Mouse (Mus musculus) midbrain, postnatal 0 days (tissue): ENCODE measurements around the gene Cacna1c. TPM values are rescaled to one million over a fixed set of nuclear protein-coding genes. Genes with fewer than 3 reads are reported as not detected.

Source experiments
- ATAC-seq: fragments of 200-750 bp; cut with Nextera tagmentation; 2 replicates; pipeline ENCODE4 v1.8.0; 2017; ENCODE audit warnings: moderate number of reproducible peaks, mild to moderate bottlenecking, moderate TSS enrichment, moderate library complexity; ENCODE audit not compliant: low FRiP score
- DNase-seq: peaks from one replicate; pipeline ENCODE4 v3.0.0-alpha.2; 2015; ENCODE audit warnings: low spot score
- H3K27ac ChIP-seq: fragments of 300-500 bp; sonication (generic); 2 replicates; pipeline ENCODE4 v1.5.1; 2014; ENCODE audit warnings: low read depth, mild to moderate bottlenecking, low read length, mixed read lengths
- H3K27me3 ChIP-seq: fragments of 300-500 bp; sonication (generic); 2 replicates; pipeline ENCODE4 v1.6.1; 2014; ENCODE audit warnings: low read length, control low read depth, mixed read lengths; ENCODE audit not compliant: insufficient read depth
- H3K36me3 ChIP-seq: fragments of 300-500 bp; sonication (generic); 2 replicates; pipeline ENCODE4 v1.6.1; 2014; ENCODE audit warnings: low read length, control low read depth, mixed read lengths; ENCODE audit not compliant: insufficient read depth
- H3K4me1 ChIP-seq: fragments of 300-500 bp; sonication (generic); 2 replicates; pipeline ENCODE4 v1.6.1; 2014; ENCODE audit warnings: mild to moderate bottlenecking, control low read depth, antibody characterized with exemption, low read length, mixed read lengths; ENCODE audit not compliant: insufficient read depth
- H3K4me2 ChIP-seq: fragments of 300-500 bp; sonication (generic); 2 replicates; pipeline ENCODE4 v1.6.1; 2014; ENCODE audit warnings: low read depth, mild to moderate bottlenecking, low read length, mixed read lengths; ENCODE audit not compliant: poor library complexity, severe bottlenecking
- H3K4me3 ChIP-seq: fragments of 300-500 bp; sonication (generic); 2 replicates; pipeline ENCODE4 v1.5.1; 2014; ENCODE audit warnings: low read depth, mild to moderate bottlenecking, low read length, moderate library complexity
- H3K9ac ChIP-seq: fragments of 300-500 bp; sonication (generic); replicated peaks from 2 replicates; pipeline ENCODE4 v1.6.1; 2014; ENCODE audit warnings: mild to moderate bottlenecking, low read length, moderate library complexity, mixed read lengths; ENCODE audit not compliant: poor library complexity, severe bottlenecking
- H3K9me3 ChIP-seq: fragments of 300-500 bp; sonication (generic); 2 replicates; pipeline ENCODE4 v1.6.1; 2016; ENCODE audit warnings: low read length, control low read depth
- CTCF ChIP-seq: IDR thresholded peaks from 2 replicates; pipeline ENCODE4 v1.5.1; 2016; ENCODE audit warnings: antibody characterized with exemption, mild to moderate bottlenecking
- WGBS: fragments of 180-500 bp; shearing (Covaris S2); extraction: QIAGEN DNeasy Blood & Tissue Kit; methylation state at CpG from one replicate; pipeline ENCODE4 v1.1.7; 2014; 5-methylcytosine and 5-hydroxymethylcytosine counted together
- polyA plus RNA-seq: library from polyadenylated mRNA; unstranded; fragments of >200 nt; fragmentation: Nextera tagmentation; extraction: Ambion mirVana; gene quantifications from 2 replicates; pipeline ENCODE4 v1.2.1, GENCODE M21; 2015
- total RNA-seq: library from RNA; depleted of rRNA; stranded (reverse); fragments of >200 nt; gene quantifications from 2 replicates; pipeline ENCODE4 v1.2.3, GENCODE M21; 2014

Gene Cacna1c
- total and polyA plus RNA-seq, 2 experiments from 2014 or later: 4.9 to 33.9 TPM

DNA sequence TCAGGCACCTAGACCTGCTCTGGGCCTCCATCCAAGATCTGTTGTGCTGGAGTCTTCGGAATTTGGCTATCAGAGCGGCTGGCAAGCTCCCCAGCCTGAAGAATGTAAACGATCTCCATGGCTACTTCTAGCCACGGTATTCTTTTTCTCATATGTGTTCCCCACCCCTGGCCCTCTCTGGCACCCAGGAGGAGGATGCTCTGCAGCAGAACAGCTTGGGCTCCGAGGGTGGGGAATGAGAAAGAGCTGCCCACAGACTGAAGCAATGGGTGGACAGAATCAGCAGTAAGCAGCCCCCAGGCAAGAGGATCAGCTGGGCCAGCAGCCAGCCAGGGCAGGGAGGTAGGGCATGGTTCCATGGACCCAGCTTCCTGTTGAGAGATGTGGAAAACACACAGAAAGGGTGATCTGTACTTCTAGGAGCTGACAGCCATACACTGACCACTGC, 404.3 kb downstream of the Cacna1c start:
- Histone ChIP-seq H3K27ac (peak overlapping the region; percentile 12; the same call in 1 of the 2 replicates), H3K9me3 (no peaks in the 10 kb centered on the region), H3K9ac (no peak overlapping the region), H3K4me3 (no peak overlapping the region), H3K36me3 (no peaks in the 10 kb centered on the region), H3K4me1 (no peaks in the 10 kb centered on the region), H3K4me2 (no peak overlapping the region), H3K27me3 (no peaks in the 10 kb centered on the region)
- DNase-seq: peak; percentile 75
- no peak for TF ChIP-seq CTCF
- ATAC-seq: 0 out of 2 replicates have a peak, but pooled peaks have one; percentile 39
- 41% methylated on average over 5 of the region's 5 CpGs for WGBS

DNA sequence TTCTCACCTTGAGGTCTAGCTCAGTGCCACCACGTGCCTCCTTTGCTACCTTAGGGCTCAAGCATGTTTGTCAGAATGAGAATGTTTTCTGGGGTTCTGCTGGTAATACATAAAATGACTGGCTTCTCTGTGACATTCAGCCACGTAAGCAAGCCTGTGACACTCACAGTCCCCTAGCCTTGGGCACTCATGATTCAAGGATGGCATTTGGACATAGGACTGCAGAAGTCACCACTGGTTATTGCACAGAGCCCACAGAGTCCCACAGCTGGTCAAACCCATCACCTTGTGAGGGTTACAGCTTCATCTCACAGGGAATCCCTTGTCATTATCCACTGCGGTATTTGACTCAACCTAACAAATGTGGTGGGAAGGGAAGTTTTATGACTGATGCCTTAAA, 408.3 kb downstream of the Cacna1c start:
- ATAC-seq: no peak
- Histone ChIP-seq H3K27me3 (no peaks in the 10 kb centered on the region), H3K36me3 (no peaks in the 10 kb centered on the region), H3K4me1 (no peaks in the 10 kb centered on the region; the same call in 1 of the 2 replicates), H3K4me3 (no peak overlapping the region), H3K9me3 (no peaks in the 10 kb centered on the region), H3K4me2 (no peak overlapping the region), H3K9ac (no peak overlapping the region), H3K27ac (no peak overlapping the region)
- WGBS: 87% methylated on average over 3 of the region's 3 CpGs
- DNase-seq: no peak
- TF ChIP-seq CTCF: no peak

DNA sequence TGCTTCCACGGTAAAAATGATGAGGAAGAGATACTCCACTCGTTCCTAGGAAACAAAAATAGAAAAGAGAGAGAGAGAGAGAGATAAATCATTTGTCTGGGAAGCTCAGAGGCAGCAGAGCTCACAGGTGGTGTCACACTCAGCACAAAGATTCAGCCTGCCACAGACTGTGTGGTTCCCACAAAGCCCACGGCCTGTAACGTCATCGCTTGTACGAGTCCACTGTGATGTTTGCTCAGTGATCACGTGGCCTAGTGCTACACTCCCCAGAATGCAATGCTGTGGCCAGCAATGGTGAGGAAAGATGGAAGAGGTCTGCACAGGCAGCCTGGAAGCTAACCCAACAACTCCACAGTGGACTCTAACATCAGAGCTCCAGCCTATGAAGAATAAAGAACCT, 415.9 kb downstream of the Cacna1c start:
- Histone ChIP-seq H3K27me3 (no peaks in the 10 kb centered on the region), H3K4me3 (no peak overlapping the region), H3K9me3 (no peaks in the 10 kb centered on the region), H3K27ac (no peak overlapping the region), H3K9ac (no peak overlapping the region), H3K4me2 (no peak overlapping the region), H3K36me3 (0 out of 2 replicates have a peak, but pooled peaks cover 6% of the 10 kb centered on the region), H3K4me1 (no peaks in the 10 kb centered on the region; the same call in 1 of the 2 replicates)
- no peak for DNase-seq
- ATAC-seq: no peak
- TF ChIP-seq CTCF: no peak
- 69% methylated on average over 7 of the region's 7 CpGs for WGBS

DNA sequence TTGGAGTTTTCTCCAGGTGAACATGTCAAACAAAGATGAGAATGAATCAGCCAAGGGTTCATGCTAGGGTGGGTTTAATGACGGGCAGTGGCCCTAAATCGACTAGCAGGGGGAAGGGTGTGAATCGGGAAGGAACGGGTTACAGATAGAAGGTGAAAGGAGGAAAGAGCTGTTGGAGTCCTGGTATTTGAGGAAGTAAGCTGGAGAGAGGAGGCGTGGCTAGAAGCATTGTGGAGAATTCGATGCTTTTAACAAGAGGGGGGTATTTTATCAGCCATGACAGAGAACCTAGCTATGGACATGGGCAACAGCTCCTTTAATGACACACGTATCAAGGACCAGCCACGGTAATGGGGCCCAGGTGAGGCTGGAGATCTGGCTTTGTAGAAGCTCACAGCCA, 417.0 kb downstream of the Cacna1c start:
- DNase-seq (no peak), ATAC-seq (no peak)
- Histone ChIP-seq H3K4me2 (no peak overlapping the region), H3K4me1 (no peaks in the 10 kb centered on the region; the same call in 1 of the 2 replicates), H3K27ac (no peak overlapping the region), H3K36me3 (peaks cover 10% of the 10 kb centered on the region; the same call in 1 of the 2 replicates), H3K9me3 (no peaks in the 10 kb centered on the region), H3K27me3 (no peaks in the 10 kb centered on the region), H3K4me3 (no peak overlapping the region), H3K9ac (no peak overlapping the region)
- 84% methylated on average over 8 of the region's 8 CpGs for WGBS
- TF ChIP-seq CTCF: no peak

DNA sequence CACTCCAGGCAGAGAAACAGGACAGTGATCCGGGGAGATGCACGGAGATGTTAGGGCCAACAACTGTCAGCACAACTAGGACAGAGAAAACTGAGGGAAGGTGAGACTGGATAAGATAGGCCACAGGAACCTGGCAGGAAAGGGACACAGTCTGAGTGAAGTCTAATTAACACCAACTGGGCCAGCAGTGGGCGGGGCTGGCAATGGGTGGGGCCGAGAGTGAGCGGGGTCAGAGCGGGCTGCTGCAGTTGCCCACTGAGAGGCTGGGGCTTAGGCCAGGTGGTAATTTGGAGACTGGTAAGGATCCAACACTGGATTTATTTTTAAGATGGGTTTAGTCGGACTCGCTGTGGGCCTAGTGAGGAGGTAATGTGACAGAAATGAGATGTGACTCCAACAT, 418.8 kb downstream of the Cacna1c start:
- no peak for ATAC-seq
- TF ChIP-seq CTCF: no peak
- H3K4me2 ChIP-seq: no peak overlapping the region
- no peak for DNase-seq
- H3K4me1 ChIP-seq: no peaks in the 10 kb centered on the region
- no peak overlapping the region for H3K9ac ChIP-seq
- 73% methylated on average over 8 of the region's 8 CpGs for WGBS
- no peak overlapping the region for H3K4me3 ChIP-seq
- peaks cover 10% of the 10 kb centered on the region; the same call in 1 of the 2 replicates for H3K36me3 ChIP-seq
- no peaks in the 10 kb centered on the region for H3K9me3 ChIP-seq
- H3K27me3 ChIP-seq: no peaks in the 10 kb centered on the region
- H3K27ac ChIP-seq: no peak overlapping the region

DNA sequence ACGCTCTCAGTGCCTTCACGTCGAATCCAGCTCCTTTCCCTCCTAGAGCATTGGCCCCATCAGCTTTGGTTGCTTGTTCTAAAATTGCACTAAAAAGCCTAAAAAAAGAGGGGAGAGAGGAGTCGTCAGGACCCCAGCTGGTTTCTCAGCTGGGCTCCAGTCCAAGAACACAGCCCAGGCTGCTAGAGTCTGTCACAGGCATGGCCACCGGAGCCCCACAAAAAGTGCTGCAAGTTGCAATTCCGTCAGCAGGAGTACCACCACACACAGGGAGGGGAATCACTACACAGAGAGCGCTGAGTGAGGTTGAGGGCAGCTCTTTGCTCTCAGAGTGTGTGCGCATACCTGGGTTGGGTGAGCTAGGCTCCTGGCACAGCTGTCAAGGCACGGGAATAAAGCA, 419.8 kb downstream of the Cacna1c start:
- Histone ChIP-seq H3K27me3 (no peaks in the 10 kb centered on the region), H3K4me3 (no peak overlapping the region), H3K9me3 (no peaks in the 10 kb centered on the region), H3K4me2 (no peak overlapping the region), H3K9ac (no peak overlapping the region), H3K4me1 (no peaks in the 10 kb centered on the region), H3K27ac (no peak overlapping the region), H3K36me3 (peaks cover 10% of the 10 kb centered on the region; the same call in 1 of the 2 replicates)
- no peak for DNase-seq
- no peak for TF ChIP-seq CTCF
- no peak for ATAC-seq
- WGBS: 63% methylated on average over 9 of the region's 9 CpGs
